Mouse (Mus musculus) C2C12 (cell line): ENCODE measurements at regions not wholly inside any gene's neighbourhood (a gene's known extent, or its start where the extent isn't known, plus 50 kb on each side); places are given as distances from the start of the nearest gene placed in this dataset.

Experiments
- H3K27me3 ChIP-seq: one replicate; pipeline ENCODE4 v1.6.1; 2011; ENCODE audit not compliant: control insufficient read depth, insufficient read depth, insufficient read length
- H3K36me3 ChIP-seq: one replicate; pipeline ENCODE4 v1.6.1; 2011; ENCODE audit not compliant: control insufficient read depth, insufficient read depth
- H3K4me3 ChIP-seq: one replicate; pipeline ENCODE4 v1.5.1; 2011; ENCODE audit warnings: mild to moderate bottlenecking, control low read depth; ENCODE audit not compliant: poor library complexity, insufficient read depth, severe bottlenecking
- H3K79me2 ChIP-seq: one replicate; pipeline ENCODE4 v1.6.1; 2011; ENCODE audit not compliant: control insufficient read depth, insufficient read depth
- H3K79me3 ChIP-seq: one replicate; pipeline ENCODE4 v1.6.1; 2011; ENCODE audit warnings: low read depth, control low read depth
- H3ac ChIP-seq: one replicate; pipeline ENCODE3; 2011; ENCODE audit warnings: low read depth; ENCODE audit not compliant: control insufficient read depth, insufficient read length
- CEBPB ChIP-seq: IDR thresholded peaks from one replicate; pipeline ENCODE4 v1.6.1; 2011; ENCODE audit warnings: low read depth, mild to moderate bottlenecking, control low read depth, moderate library complexity
- CTCF ChIP-seq: IDR thresholded peaks from one replicate; pipeline ENCODE4 v1.5.1; 2011; ENCODE audit not compliant: control insufficient read depth, insufficient read depth, insufficient read length
- FOSL1 ChIP-seq: IDR thresholded peaks from one replicate; pipeline ENCODE4 v1.8.0; 2011; ENCODE audit warnings: mild to moderate bottlenecking, low read length; ENCODE audit not compliant: poor library complexity, insufficient read depth, severe bottlenecking
- MAX ChIP-seq: IDR thresholded peaks from one replicate; pipeline ENCODE4 v1.6.1; 2011; ENCODE audit warnings: mild to moderate bottlenecking, control low read depth
- MYOD1 ChIP-seq: IDR thresholded peaks from one replicate; pipeline ENCODE4 v1.6.1; 2011; ENCODE audit warnings: low read depth; ENCODE audit not compliant: control insufficient read depth, insufficient read length
- MYOG ChIP-seq: IDR thresholded peaks from one replicate; pipeline ENCODE4 v1.6.1; 2011; ENCODE audit not compliant: control insufficient read depth, insufficient read length; ENCODE audit errors: extremely low read depth
- USF1 ChIP-seq: IDR thresholded peaks from one replicate; pipeline ENCODE4 v1.6.1; 2011; ENCODE audit warnings: low read depth, mild to moderate bottlenecking, control low read depth, moderate library complexity

DNA sequence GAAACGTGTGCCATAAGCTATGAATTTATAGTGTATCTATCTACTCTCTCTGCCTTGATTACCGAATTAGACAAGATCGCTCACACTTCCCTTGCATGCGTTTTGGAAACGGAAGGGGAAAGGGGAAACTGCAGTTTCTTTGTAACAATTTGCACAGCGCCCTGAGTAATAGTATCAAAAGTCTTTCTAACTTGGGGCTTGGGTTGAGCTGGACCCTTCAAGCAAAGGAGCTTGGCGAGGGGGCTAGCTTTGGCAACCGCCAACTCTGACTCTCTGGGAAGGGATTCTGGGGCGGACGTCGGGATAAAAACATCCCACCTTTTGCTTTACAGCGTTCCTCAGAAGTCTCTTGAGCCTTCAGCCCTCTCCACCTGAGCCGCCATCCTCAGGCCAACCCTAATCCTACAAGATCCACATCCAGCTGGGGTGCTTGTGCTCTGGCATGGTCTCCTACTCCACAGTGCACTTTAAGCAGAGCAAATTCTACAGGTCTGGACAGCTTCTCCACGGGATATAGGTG lies 79.6 kb downstream of the Nr2f2 start:
- Histone ChIP-seq H3K27me3 (no peaks in the 10 kb centered on the region), H3K36me3 (no peaks in the 10 kb centered on the region), H3K79me3 (no peaks in the 10 kb centered on the region), H3K4me3 (no peak overlapping the region), H3ac (no peak overlapping the region), H3K79me2 (no peaks in the 10 kb centered on the region)
- TF ChIP-seq CTCF (no peak), MYOG (no peak), MYOD1 (no peak), CEBPB (no peak), FOSL1 (no peak), MAX (no peak), USF1 (no peak)

DNA sequence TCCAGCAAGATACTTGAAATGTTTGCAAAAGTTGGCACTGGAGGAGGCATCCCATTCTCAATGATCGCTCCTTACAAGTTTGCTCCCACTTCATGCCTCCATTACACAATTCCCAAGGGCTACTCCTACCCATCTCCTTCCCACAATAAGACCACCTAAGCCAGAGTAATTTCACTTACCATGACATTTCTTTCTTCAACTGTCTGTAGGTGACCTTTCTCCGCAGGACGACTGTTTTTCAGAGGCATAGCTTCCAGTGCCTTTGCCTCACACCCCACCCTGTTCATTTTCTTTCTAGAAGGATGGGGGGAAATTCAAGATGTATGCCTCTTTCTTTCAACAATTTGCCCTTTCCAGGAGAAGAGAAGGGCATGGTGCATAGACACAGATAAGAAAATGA lies 81.2 kb downstream of the Nr2f2 start:
- Histone ChIP-seq H3K79me3 (no peaks in the 10 kb centered on the region), H3K79me2 (no peaks in the 10 kb centered on the region), H3ac (no peak overlapping the region), H3K36me3 (no peaks in the 10 kb centered on the region), H3K27me3 (no peaks in the 10 kb centered on the region), H3K4me3 (no peak overlapping the region)
- TF ChIP-seq FOSL1, result no peak
- no peak for TF ChIP-seq MAX
- TF ChIP-seq MYOD1, result no peak
- TF ChIP-seq CTCF, result no peak
- no peak for TF ChIP-seq MYOG
- no peak for TF ChIP-seq CEBPB

DNA sequence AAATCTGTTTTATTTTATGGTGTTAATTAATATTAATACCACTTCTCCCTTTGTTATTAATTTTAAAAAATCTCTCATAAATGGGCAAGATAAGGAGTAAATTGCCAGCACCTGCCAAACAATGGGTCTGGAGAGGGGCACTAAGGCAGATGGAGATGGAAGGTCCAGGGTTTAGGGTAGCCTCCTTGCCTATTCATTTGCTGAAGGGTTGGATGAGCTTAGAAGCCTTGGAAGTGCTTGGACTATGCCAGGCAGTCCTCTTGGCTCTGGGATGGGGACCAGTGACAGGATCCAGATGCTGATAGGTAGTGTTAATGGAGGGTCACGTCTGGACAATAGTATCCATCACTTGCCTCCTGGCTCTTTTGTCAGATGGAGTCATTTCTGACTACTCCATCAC lies 82.7 kb downstream of the Nr2f2 start:
- no peaks in the 10 kb centered on the region for H3K79me3 ChIP-seq
- no peaks in the 10 kb centered on the region for H3K79me2 ChIP-seq
- no peak for TF ChIP-seq MAX
- no peak for TF ChIP-seq CEBPB
- no peak for TF ChIP-seq FOSL1
- no peak for TF ChIP-seq CTCF
- TF ChIP-seq USF1, result no peak
- TF ChIP-seq MYOD1, result no peak
- no peak for TF ChIP-seq MYOG
- no peaks in the 10 kb centered on the region for H3K36me3 ChIP-seq
- no peaks in the 10 kb centered on the region for H3K27me3 ChIP-seq
- no peak overlapping the region for H3K4me3 ChIP-seq
- H3ac ChIP-seq, result no peak overlapping the region

DNA sequence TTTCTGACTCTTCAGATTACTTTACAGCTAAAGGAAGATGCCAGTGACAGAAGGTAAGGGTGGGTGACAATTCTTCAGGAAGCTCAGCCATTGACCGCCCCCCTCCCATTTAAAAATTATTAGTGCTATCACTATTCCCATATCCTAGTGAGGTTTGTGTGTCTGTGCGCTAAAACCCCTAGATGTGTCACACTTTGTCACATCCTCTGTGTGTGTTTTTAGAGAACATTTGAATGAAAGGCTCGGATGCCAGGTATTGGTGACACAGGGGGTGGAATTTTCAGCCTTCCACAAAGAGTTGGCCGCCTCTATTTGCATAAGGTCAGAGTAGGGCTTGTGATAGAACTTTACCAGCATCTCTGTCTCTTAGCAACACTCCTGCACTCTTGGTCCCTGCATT lies 83.4 kb downstream of the Nr2f2 start:
- H3ac ChIP-seq, result no peak overlapping the region
- TF ChIP-seq MYOG, result no peak
- no peak for TF ChIP-seq CTCF
- TF ChIP-seq MYOD1, result no peak
- H3K79me2 ChIP-seq, result no peaks in the 10 kb centered on the region
- H3K4me3 ChIP-seq, result no peak overlapping the region
- no peaks in the 10 kb centered on the region for H3K27me3 ChIP-seq
- no peaks in the 10 kb centered on the region for H3K79me3 ChIP-seq
- H3K36me3 ChIP-seq, result no peaks in the 10 kb centered on the region

DNA sequence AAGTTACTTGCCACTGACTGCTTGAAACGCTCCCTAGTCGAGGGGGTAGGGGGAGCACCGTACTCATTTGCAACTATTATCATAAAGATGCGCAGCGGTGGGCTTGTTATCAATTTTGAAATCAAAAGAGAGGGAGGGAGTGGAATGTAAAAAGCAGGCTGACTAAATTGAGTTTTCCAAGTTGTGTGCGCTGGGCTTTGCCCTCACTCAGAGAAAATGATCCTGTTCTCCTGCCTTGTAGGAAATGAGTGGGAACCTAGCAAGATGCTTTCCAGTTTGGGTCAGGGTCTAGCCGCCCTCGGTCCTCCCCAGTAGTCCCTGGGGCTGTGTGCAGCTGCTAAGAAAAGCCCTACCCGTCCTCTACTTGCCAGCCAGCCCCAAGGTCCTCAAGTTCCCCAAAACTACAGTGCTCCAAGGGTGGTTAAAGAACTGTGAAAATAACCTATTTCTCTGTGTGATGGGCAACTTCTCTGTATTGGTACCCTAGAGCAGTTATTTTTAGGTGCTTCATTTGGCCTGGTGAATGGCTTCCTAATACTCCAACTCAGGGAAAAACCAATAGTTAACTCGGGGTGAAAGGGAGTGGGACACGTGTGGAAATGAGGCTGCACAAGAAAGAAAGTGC lies 84.5 kb downstream of the Nr2f2 start:
- H3K79me2 ChIP-seq, result no peaks in the 10 kb centered on the region
- TF ChIP-seq MAX (no peak), CTCF (no peak), MYOG (no peak), MYOD1 (no peak), CEBPB (no peak), FOSL1 (no peak), USF1 (no peak)
- no peak overlapping the region for H3ac ChIP-seq
- no peak overlapping the region for H3K4me3 ChIP-seq
- no peaks in the 10 kb centered on the region for H3K27me3 ChIP-seq
- H3K36me3 ChIP-seq, result no peaks in the 10 kb centered on the region
- no peaks in the 10 kb centered on the region for H3K79me3 ChIP-seq

DNA sequence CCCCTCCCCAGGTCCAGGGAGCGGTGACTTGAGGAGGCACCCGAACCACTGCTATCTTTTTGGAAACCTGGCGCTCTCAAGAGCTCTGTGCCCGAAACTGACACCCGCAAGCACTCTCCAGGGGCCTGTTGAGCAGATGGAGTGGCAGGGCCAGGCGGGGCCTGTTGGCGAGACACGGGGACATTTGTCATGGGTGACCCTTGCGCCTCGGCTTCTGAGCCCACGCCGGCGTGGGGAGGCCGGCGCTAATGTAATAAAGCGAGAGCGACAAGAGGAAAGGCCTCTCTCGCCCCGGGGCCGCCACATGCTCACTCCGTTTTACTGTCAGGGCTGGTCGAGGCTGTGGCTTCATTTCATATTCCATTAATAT lies 85.2 kb downstream of the Nr2f2 start:
- Histone ChIP-seq H3K79me2 (no peaks in the 10 kb centered on the region), H3ac (no peak overlapping the region), H3K27me3 (no peaks in the 10 kb centered on the region), H3K79me3 (no peaks in the 10 kb centered on the region), H3K36me3 (no peaks in the 10 kb centered on the region), H3K4me3 (no peak overlapping the region)
- no peak for TF ChIP-seq USF1
- TF ChIP-seq CEBPB, result no peak
- TF ChIP-seq FOSL1, result no peak
- no peak for TF ChIP-seq MYOD1
- no peak for TF ChIP-seq MYOG
- no peak for TF ChIP-seq MAX
- TF ChIP-seq CTCF, result no peak
